Comparison of ENCODE assay signal across 12 mouse cellular contexts in the genomic region with DNA sequence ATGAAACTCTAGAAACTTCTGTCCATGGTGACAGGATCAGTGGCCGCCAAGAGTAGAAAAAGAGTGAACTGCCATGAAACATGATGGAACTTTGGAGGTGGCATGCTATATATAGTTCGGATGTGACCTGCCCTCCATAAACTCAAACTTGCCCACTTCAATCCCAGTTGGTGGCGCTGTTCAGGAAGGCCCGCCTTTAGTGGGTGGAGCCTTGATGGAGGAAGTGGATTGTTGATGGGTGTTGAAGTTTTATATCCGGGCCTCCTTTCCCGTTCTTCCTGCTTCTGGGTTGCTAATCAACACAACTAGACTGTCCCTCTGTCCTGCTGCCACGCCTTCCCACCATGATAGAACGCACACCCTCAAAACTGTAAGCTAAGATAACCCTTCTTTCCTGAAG. TPM values are rescaled to one million over a fixed set of nuclear protein-coding genes. Genes with fewer than 3 reads are reported as not detected.
DNase-seq lines count a peak whose midpoint lies in the region; ATAC-seq and TF ChIP-seq lines count a peak whose summit lies in the region.
"Had no signal": no experiment of that assay in that cellular context is flagged by ENCODE, and none has a peak within 500 bp of the region (broad histone marks: within the 10 kb centered on the region; RNA-seq: fewer than 3 reads in every experiment).

No protein-coding gene starts in this region.

- no peaks in the 10 kb centered on the region for H3K9me3 ChIP-seq in midbrain, embryonic 16.5 days (replicated peaks; ENCODE audit: control insufficient read depth, low read length, poor library complexity, severe bottlenecking)
- H3K9me3 ChIP-seq: embryonic facial prominence, embryonic 15.5 days had no signal

- peaks cover 31% of the 10 kb centered on the region for H3K27me3 ChIP-seq in midbrain, embryonic 16.5 days (ENCODE audit: control insufficient read depth, insufficient read depth, low read depth, low read length)

- no peaks in the 10 kb centered on the region for H3K36me3 ChIP-seq in midbrain, embryonic 16.5 days (ENCODE audit: control insufficient read depth, insufficient read depth, low read length)
- H3K36me3 ChIP-seq: embryonic facial prominence, embryonic 15.5 days had no signal

- H3K4me1 ChIP-seq in lung, adult 2 months (ENCODE audit: control insufficient read depth, insufficient read depth, low read length), result 0 out of 2 replicates have a peak, but pooled peaks cover 2% of the 10 kb centered on the region
- no peaks in the 10 kb centered on the region; the same call in 1 of the 2 replicates for H3K4me1 ChIP-seq in midbrain, embryonic 16.5 days (ENCODE audit: control insufficient read depth, insufficient read depth, low read length)

- H3K9ac ChIP-seq in midbrain, embryonic 16.5 days (ENCODE audit: low read depth, low read length), result no peak overlapping the region
- H3K9ac ChIP-seq: embryonic facial prominence, embryonic 15.5 days had no signal

- TF ChIP-seq CTCF in lung, adult 2 months (IDR thresholded peaks at IDR 0.05; ENCODE audit: insufficient read depth, low read length), result no peak

- no peak overlapping the region for H3K4me2 ChIP-seq in midbrain, embryonic 16.5 days (ENCODE audit: low read length)

- WGBS in lung, adult 2 months, result 29% methylated on average over 8 of the region's 8 CpGs
- 36% methylated on average over 8 of the region's 8 CpGs for WGBS in midbrain, embryonic 16.5 days

- no peak for ATAC-seq in midbrain, embryonic 16.5 days
- ATAC-seq in monocyte, adult 5-6 weeks (replicated peaks; ENCODE audit: insufficient number of reproducible peaks, low FRiP score, low TSS enrichment, poor library complexity, severe bottlenecking), result no peak

- H3K27ac ChIP-seq in midbrain, embryonic 16.5 days (ENCODE audit: low read length), result no peak overlapping the region
- H3K27ac ChIP-seq: embryonic facial prominence, embryonic 15.5 days had no signal

- H3K4me3 ChIP-seq in lung, adult 2 months (replicated peaks; ENCODE audit: extremely low read depth, low read depth, low read length), result no peak overlapping the region
- H3K4me3 ChIP-seq in midbrain, embryonic 16.5 days (ENCODE audit: low read depth, low read length), result no peak overlapping the region
- H3K4me3 ChIP-seq: embryonic facial prominence, embryonic 15.5 days had no signal

- TF ChIP-seq POLR2A in lung, adult 2 months (IDR thresholded peaks at IDR 0.05; ENCODE audit: borderline replicate concordance, extremely low read depth, low read depth, low read length), result no peak

- DNase-seq in adrenal gland, postnatal 14 days, result peak; percentile 29
- DNase-seq in adrenal gland, postnatal 25 days, result no peak
- DNase-seq in lung, adult 18-20 months, result peak; percentile 24 to 38
- DNase-seq in lung, adult 2 months, result no peak
- DNase-seq in c-Kit-positive CD71-positive TER-119-negative erythroid progenitor cells, embryonic 14.5 days (ENCODE audit: low read depth), result peak; percentile 32
- DNase-seq in lung, postnatal 25 days (ENCODE audit: low spot score), result peak; percentile 25

RNA-seq across cellular contexts. Expression of gene Faah, which starts 32.8 kb away (rescaled TPM):
- 5.6 and 9.9 TPM in 2 replicates for total RNA-seq in adrenal gland, postnatal 14 days (2021)
- total RNA-seq in adrenal gland, postnatal 25 days (2021), result 3.6 and 4.2 TPM in 2 replicates
- polyA plus RNA-seq in lung, adult 2 months (2012; rRNA removed), result 24.5 and 31.7 TPM in 2 replicates
- polyA plus RNA-seq in midbrain, embryonic 16.5 days (2015; fragmentation: Nextera tagmentation; extraction: Ambion mirVana), result 25.9 and 27.3 TPM in 2 replicates
- total RNA-seq in monocyte, adult 5-6 weeks (2017), result 5.3 to 9.1 TPM (median 6.8 TPM) in 3 replicates

RNA-seq across cellular contexts. Expression of gene Dmbx1, which starts 45.2 kb away (rescaled TPM):
- total RNA-seq in adrenal gland, postnatal 14 days (2021), result not detected in 2 replicates
- not detected in 2 replicates for total RNA-seq in adrenal gland, postnatal 25 days (2021)
- not detected in 2 replicates for polyA plus RNA-seq in lung, adult 2 months (2012; rRNA removed)
- polyA plus RNA-seq in midbrain, embryonic 16.5 days (2015; fragmentation: Nextera tagmentation; extraction: Ambion mirVana), result 6.1 and 12.0 TPM in 2 replicates
- not detected in 3 replicates for total RNA-seq in monocyte, adult 5-6 weeks (2017)
- total RNA-seq: neutrophil, adult 5-6 weeks had no signal
- polyA plus RNA-seq: gonadal fat pad, adult 2 months; liver, embryonic 16.5 days had no signal

Comparison
In these comparisons a context has a peak if more than half of its experiments do, and no peak if none do; other contexts are left out.
1. DNase-seq: peak in adrenal gland, postnatal 14 days (single experiment), lung, adult 18-20 months (2 of 2), c-Kit-positive CD71-positive TER-119-negative erythroid progenitor cells, embryonic 14.5 days (single experiment) and lung, postnatal 25 days (single experiment); none in adrenal gland, postnatal 25 days (single experiment) and lung, adult 2 months (single experiment).